Mouse (Mus musculus): Measurements from ENCODE around the gene Lrig1. TPM values are rescaled to one million over a fixed set of nuclear protein-coding genes. Genes with fewer than 3 reads are reported as not detected.

Lrig1 gene
- 10 to 100 TPM; 21.6 to 25.3 TPM for total RNA-seq (2021)
- long read RNA-seq, experiment 1, full-length matches to known transcripts = 1 of 7 reads
- long read RNA-seq, experiment 1, partial matches to known transcripts = 4 of 7 reads
- long read RNA-seq, experiment 1, other reads (novel, unspliced or antisense) = 2 of 7 reads
- long read RNA-seq, experiment 2, full-length matches to known transcripts = 1 of 3 reads
- long read RNA-seq, experiment 2, partial matches to known transcripts = 1 of 3 reads
- long read RNA-seq, experiment 2, other reads (novel, unspliced or antisense) = 1 of 3 reads

DNA sequence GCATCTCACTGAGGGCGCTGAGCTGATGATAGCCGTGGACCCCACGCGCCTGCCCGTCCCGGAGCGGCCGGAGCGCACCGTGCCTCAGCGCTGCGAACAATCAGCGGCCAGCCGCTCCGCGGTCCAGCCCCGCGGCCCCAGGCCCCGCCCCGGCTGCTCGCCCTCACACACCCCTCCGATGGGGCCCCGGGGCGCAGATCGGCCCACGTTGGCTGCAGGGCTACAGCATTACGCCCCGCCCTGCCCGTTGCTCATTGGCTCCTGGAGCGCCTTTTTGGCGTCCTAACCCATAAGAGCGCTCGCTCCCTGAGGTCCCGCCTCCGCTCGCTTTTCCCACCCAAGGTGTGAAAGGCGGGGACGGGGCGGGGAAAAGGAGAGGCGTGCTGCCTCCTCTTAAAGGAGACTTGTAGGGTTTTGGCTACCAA, at the start of gene Lrig1:
TSS of gene Lrig1 (minus strand) at position 92 of the 425 bp plus-strand sequence.
- peak; percentile 99 for DNase-seq

DNA sequence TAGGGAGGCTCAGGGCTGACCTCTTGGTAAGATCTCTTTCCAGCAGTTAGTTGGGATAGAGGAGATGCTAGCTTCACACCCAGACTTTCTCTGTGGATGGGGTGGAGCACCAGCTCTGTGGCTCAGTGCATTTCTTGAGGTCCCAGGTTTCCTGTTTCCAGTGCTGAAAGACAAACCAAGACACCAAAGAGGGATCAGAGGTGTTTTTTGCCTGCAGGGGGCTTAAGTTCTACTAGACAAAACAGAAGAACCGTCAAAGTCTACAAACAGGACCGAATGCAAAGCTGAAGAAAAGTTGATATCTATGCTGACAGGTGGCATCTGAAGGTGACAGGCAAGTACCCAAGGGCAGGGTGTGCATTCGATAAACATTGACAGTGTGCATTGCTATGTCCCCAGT, 49.7 kb upstream of the Lrig1 start:
- DNase-seq = no peak

DNA sequence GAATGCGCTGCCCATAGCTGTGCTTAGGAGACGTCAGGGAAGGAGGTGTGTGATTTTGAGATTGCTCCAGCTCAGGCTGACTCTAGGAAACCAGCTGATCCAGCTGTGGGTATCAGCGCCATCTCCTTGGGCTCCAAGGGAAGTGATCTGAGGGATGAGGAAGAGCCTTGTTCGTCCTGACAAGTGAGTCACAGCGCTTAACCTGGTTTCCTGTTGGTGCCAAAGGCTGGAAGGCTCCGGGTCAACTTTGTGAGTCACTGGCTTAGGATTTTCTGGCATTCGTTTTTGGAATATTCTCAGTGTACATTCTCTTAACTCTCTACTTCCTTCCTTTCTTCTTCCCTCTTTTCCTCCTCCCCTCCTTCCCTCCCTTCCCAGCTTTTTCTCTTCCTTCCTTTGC, 48.4 kb upstream of the Lrig1 start:
- DNase-seq = no peak

DNA sequence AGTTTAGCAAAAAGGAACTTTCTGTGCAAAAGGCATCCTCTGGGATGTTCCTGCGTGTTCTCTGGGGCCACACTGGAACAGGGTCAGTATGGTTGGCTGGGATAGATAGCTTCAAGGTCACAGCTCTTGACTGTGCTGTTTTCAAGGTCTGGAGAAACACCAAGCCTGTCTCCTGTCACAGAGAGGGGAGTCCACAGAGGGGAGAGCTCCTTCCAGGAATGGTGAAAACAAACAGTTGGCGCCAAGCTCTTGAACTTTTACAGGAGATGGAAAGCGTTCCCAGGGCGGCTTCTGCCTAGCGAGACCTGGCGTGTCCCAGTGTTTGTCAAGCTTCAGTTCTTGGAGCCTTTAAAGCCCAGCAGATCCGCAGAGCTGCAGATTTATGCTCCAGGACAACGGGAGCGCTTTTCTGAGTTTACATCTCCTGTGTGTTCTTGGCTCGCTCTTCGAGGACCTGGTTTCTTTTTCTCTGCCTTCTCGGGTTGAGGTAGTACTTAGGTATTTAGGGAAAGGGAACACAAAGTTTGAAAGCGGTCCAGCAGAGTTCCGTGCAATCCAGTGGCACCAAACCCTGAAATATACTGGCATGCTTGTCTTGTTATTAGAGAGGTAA, 40.3 kb upstream of the Lrig1 start:
- DNase-seq = peak; percentile 26

DNA sequence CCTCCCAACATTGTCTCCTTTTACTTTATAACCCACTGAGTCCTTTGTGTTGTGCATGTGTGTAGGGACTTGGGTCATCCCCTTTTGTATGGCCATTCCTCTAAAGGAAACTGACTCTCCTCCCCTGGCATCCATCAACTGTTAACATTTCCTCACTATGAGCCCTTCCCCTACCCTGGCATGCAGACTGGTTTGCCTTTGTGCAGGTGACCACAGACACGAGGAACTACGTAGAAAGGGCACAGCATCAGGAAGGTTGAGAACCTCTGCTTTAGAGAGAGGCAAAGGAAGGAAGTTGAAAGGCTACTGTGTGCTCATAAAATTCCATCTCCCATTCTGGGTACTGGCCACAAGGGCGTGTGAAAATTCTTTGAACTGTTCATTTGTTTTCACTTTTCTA, 38.7 kb upstream of the Lrig1 start:
- no peak for DNase-seq

DNA sequence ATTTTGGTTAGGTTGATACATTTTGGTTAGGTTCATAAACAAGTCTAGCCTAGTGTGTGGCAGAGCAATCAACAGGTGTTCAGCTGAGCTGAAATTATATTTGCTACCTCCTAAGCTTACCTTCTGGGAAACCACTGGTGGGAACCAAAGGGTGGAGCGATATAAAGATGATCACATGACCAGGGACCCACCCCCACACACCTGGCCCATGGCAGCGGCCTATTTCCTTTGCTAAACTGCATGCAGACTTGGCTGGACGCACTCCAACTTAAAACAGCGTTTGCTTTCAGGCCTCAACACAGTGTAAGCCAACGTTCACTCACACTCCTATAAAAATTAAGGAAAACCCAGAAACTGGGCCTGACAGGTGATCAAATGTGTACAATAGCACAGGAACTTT, 33.9 kb upstream of the Lrig1 start:
- no peak for DNase-seq

DNA sequence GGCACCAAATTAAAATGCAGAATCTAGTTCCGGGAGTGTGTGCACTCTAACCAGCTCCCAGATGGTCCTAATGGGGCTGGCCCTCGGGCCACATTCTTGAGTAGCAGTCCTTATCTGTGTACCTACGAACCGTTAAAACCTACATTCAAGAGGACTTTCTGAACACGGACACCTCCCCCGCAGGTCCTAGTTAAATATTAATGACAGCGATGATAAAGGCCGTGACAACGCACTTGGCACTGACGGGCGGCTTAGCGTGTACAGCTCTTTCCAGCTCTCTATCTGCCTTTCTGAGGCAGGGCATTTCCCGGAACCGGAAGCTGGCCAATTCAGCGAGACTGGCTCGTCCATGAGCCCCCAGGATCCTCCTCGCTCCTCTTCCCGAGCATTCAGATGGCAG, 29.9 kb upstream of the Lrig1 start:
- DNase-seq = peak; percentile 7

DNA sequence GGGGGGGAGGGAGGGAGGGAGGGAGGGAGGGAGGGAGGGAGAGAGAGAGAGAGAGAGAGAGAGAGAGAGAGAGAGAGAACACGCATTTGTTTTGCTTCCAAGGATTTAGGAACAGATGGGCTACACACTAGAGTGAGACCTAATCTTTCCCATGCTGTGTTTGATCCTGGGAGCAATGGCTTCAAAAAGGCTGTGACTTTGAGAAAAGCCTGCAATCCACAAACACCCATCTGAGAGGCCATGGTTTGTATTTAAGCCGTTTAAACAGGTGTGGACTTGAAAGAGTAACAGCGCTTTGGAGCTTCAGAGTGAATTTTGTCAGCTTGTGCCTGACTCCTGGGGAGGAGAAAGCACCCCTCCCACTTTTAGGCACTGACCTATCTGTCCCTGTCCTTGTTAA, 29.2 kb upstream of the Lrig1 start:
- no peak for DNase-seq

DNA sequence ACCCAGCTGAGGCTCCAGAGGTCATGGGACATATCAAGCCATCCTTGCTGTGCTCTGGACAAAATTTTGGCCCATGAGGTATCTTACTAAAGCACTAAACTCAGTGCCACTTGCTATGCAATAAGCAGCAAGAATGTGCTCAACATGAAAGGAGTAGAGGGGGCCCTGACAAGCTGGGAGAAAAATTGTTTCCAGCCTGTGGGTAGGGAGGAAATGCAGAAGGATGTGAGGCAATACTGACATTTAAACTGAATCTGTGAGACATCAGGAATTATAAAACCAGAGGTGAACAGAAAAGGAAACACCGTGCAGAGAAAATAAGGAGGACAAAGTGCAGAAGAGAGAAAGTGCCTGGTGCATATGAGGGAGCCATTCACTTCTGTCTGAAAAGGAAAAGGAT, 24.7 kb upstream of the Lrig1 start:
- no peak for DNase-seq

DNA sequence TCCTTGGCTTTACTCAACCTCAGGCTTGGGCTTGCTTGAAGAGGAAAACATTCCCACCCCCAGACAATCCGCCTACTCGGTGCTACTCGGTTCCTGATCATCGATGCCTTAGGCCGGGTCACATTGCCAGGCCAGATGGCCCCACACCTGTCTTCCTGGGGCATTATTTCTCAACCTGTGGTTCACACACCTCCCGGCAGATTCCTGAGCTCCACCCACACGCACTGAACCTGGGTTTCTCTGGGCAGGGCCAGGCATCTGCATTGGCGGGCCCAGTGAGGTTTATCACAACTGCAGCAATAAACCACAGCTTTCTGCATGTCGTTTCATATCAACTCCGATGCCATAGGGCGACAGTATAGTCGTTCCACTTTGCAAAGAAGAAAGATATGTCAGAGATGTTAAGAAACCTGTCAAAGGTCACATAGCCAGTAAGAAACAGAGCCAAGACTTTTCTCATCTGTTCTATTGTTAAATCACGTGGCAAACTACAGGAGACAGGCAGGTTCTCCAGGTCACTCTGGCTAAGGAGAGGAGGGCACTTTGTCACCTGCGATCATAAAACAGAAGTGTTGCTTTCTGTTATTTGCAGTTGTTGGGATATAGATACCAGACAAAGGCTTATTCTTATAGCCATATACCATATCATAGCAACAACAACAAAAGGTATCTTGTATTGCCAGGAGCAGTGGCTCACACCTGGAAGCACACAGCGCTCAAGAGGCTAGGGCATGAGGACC, 18.8 kb upstream of the Lrig1 start:
- no peak for DNase-seq

DNA sequence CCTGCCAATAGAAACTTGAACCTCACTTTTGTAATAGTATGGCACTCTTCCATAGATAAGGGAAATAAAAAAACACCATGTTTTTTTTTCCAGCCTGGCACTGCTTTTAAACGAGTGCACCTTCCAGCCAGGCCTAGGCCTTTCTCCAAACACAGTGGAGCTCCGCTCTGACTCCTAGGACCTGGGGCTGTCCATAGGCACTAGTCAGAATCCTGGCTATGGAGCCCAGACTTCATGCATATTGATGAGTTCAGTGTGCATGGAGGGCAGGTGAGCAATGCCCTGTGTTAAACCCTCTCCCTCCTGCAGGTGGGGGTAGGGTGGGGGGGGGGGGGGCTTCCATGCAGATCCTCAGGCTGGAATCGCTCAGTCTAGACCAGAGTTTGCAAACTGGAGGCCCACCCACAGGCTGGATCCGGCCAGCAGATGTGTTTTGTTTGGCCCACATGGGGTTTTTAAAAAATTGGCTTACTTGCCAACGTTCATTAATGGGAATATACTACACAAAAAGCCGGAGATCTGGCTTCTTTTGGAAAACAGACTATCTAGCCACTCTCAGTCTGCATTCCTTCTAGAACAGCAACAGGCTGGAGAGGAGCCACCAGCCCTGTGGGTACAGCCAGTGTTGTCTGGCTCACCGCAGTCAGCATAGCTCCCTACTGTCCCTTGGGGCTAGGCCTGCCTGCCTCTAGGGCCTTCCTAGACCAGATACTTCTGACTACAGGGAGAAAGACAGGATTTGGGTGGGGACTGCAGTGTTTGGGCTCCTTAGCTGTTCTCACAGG, 17.9 kb upstream of the Lrig1 start:
- DNase-seq = peak; percentile 59

DNA sequence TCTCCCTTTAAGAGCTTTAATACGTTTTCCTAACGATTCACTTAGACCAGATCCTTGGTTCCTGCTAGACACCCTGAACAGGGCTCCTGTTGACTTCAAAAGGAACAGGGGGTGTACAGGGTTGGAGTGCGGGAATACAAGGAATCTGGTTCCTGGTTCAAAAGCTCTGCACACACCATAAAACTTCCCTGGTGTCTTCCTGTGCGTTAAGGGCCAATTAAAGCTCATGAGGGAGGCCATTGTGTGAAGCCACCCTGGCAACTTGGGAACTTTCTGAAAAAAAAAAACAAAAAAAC, 15.6 kb upstream of the Lrig1 start:
- DNase-seq = no peak

DNA sequence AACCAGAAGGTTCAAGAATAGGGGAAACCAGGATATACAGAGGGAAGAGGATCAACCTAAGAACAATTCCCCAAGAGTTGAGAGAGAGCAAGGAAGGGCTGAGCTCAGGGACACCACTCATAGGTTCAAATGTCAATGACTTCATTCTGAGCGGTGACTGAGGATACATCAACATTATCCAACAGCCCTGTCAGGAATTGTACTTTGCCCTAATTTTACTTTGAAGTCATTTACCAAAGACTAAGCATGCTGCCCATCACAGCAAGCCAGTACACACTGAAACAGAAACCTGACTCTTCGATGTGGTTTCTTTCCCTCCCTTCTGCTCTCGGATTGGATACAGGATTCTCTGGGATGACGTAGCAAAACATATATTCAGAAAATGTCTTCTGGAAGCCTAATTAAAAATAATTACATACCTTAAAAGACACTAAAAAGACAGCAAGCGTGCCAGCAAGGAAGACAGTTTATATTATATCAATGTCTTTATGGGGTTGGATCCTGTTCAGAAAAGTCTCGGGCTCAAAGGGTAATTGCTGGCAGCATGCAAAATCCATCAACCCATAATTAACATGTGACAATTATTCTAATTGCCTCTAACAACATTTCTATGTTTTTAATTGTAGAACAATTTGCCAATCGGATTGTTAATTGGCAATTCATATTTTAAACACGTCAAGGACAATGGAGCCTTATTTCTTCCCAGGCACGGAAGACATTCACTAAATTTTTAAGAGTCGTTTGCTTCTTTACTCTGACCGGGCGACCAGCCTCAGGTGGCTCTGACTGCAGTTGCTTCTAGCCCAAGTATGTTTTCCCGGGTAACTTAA, 15.1 kb upstream of the Lrig1 start:
- DNase-seq = no peak

DNA sequence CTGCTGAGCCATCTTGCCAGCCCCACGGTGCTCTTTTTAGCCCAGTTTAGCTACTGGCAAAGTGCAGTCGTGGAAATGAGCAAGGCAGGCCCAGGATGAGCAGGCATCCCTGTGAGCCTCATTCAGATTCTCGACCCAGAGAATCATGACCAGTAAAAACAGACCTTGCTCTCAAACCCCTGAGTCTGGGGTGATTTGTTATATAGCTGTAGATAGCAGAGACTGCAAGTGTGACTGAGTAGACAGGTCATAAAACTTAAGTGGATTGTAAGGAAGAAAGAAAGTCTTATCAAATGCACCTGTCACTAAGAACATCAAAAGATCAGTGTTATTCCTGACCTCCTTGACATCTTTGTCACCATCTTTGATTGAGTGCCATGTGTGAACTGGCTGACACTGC, 9.9 kb upstream of the Lrig1 start:
- no peak for DNase-seq

DNA sequence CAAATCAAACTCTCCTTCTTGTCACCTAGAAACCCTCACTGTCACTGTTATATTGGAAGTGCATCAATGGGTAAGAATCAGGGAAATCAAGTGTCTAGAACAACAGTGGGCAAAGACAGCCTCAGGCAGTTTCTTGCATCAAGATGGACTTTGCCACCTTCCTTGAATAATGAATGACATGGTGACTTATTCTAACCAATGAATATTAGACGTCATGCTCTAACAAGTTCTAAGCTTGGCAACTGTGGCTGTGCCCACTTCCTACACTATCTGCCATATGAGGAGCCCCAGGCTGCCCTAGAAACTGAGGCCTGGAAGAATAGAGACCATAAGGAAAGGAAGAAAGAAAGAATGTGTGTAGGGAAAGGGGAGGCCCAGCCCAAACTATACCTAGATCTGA, 9.2 kb upstream of the Lrig1 start:
- DNase-seq = no peak

DNA sequence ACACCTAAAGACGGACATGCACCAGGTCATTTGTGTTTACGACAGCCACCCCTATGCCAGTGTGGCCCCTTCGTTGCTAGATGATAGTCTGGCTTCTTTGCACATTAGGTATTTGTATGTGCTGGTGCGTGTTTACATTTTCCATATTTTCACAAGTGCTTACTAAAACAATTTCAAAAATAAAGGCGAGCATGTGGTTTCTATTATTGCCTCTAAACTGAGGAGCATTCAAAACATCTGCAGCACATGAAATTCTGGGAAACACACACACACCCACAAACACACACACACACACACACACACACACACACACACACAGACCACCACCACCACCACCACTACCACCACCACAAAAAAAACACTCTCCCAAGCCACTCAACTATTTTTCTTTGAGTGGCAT, 7.3 kb upstream of the Lrig1 start:
- DNase-seq = no peak

DNA sequence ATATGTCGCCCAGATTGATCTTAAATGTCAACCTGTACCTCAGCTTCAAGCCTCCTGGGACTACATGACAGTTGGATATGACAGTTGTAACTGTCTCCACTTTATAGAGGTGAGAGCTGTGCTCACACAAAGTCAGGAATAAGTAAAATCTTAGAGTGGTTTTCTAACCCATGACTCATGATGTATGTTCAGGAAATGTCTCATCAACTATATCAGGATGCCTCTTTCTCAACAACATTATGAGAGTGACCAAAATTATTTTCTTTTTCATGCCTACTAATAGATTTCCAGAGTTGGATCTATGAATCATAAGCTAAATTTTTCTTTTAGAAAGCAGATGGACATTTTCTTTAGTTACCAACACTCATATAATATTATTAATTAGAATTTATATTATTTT, 6.0 kb upstream of the Lrig1 start:
- DNase-seq = no peak

DNA sequence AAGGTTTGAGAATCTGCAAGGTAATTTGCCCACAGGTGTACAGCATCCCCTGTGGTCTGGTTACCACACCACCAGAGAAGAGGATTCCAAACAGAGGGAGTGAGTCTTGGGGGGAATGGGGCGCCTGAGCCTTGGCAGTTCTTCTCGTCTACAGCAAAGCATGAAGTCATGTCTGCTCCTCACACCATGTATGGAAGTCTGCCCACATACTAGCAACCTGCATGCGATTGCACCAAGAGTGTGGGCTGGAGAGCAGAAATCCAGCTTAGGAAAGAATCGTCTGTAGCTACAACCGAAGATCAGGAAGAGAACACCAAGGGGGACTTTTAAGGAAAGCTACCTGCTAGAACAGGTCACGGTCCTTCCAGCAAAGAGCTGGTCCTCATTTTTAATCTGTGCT, 3.0 kb upstream of the Lrig1 start:
- DNase-seq = no peak

DNA sequence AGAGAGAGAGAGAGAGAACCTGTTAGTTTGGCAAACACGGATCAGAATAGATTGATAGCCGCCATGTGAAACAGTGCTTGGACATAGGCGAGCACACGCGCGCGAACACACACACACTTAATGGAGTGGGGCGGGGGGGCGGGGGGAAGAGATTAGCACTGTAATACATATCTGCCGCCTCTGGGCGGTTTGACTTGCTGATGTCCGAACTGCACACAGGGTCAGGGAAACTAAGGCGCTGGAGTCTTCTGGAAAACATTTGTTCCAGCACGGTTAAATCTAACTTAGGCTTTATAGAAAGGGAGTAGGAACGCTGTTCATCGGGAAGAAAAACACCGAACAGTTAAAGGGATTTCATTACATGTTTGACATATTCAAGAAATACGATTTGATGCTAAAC, 1.1 kb upstream of the Lrig1 start:
- no peak for DNase-seq

DNA sequence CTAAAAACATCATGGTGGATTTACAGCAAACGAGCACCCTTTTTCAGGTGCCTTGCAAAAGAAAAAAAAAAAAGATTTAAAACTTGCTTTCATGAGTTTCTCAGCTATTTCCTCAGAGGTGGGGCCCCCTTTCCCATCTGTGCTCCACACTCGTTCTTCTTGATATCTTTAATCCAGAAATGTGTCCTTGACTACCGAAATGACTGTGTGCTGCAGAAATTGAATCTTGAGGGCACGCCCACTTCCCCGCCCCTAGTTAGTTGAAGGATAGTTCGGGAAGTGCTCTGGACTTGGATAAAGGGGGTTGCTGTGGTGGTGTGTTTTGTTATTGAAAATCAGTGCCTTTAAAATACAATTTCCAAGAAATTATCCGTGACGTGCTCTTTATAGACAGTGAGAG, 654 bp upstream of the Lrig1 start:
- peak; percentile 84 for DNase-seq

DNA sequence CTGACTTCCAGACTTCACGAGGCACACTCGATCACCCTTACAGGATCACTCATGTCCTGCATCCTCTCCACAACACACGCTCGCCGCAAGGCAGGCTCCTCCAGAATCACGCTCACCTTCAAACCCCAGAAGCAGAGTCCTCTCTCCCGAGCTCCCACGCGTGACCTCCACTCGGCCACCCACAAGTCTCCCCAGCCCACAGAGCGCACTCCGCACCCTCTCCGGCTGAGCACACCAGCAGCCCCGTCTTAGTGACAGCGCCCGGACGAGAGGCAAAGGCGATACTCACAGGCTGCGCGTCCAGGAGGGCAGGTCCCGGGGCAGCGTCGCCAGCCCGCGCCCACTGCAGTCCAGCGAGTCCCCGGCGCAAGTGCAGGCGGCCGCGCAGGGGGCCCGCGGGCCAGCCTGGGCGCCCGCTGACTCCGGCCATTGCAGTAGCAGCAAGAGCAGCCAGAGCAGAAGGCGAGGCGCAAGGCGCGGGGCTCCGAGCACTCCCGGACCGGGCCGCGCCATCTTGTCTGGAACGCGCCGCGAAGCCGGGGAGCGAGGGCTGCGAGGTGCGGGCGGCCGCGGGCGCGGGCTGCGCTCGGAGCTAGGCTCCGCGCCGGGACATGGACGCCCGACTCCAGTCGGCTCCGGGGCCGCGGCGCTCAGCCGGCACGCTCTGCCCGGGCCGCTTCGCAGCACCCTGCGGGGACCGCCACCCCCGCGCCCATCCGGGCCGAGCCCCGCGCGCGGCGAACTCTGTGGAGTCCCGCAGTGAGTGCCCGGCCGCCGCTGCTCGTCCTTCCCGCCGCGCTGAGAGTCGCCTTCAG, 578 bp downstream of the Lrig1 start:
- peak; percentile 65 for DNase-seq

Measured in adrenal gland, postnatal 10 days (tissue).